Mouse (Mus musculus) gastrocnemius, postnatal 4 days (tissue): Measurements from ENCODE around the gene Klk6. TPM values are rescaled to one million over a fixed set of nuclear protein-coding genes. Genes with fewer than 3 reads are reported as not detected.

Source experiments
- total RNA-seq, 2 experiments: library from RNA; stranded (reverse); gene quantifications; 2 replicates each; pipeline ENCODE4 v1.2.3; 2021

The Klk6 gene
- total RNA-seq, 2 experiments from 2014 or later, result not detected

Other genes with a start within 250 kb of the Klk6 start
- 10 to 100 TPM in 1 of 2 experiments, 1 to 10 TPM in 1; 7.8 to 11.8 TPM for gene Zfp719, start 244.9 kb upstream of the Klk6 start, total RNA-seq
- not detected for gene Zfp819, start 217.3 kb upstream of the Klk6 start, total RNA-seq
- gene Ceacam18, start 189.8 kb upstream of the Klk6 start, total RNA-seq, result not detected
- 1 to 10 TPM in 1 of 2 experiments, under 1 TPM in 1; 0.91 to 1.1 TPM for gene Siglece, start 164.3 kb upstream of the Klk6 start, total RNA-seq
- 1 to 10 TPM; 4.9 to 5.4 TPM for gene Ctu1, start 152.5 kb upstream of the Klk6 start, total RNA-seq
- not detected for gene Klk14, start 134.1 kb upstream of the Klk6 start, total RNA-seq
- gene Klk13, start 111.9 kb upstream of the Klk6 start, total RNA-seq, result not detected
- gene Klk12, start 55.6 kb upstream of the Klk6 start, total RNA-seq, result not detected
- gene Klk11, start 49.9 kb upstream of the Klk6 start, total RNA-seq, result not detected
- gene Klk10, start 43.5 kb upstream of the Klk6 start, total RNA-seq, result under 1 TPM in 1 of 2 experiments, not detected in 1; 0.18 TPM
- not detected for gene Klk9, start 32.6 kb upstream of the Klk6 start, total RNA-seq
- gene Klk8, start 26.9 kb upstream of the Klk6 start, total RNA-seq, result 1 to 10 TPM; 2.5 to 3.5 TPM
- not detected for gene Klk7, start 13.2 kb upstream of the Klk6 start, total RNA-seq
- gene Klk5, start 17.5 kb downstream of the Klk6 start, total RNA-seq, result not detected
- under 1 TPM in 1 of 2 experiments, not detected in 1; 0.21 TPM for gene Klk4, start 56.7 kb downstream of the Klk6 start, total RNA-seq
- not detected for gene Klk15, start 109.2 kb downstream of the Klk6 start, total RNA-seq
- gene Klk1b8, start 126.2 kb downstream of the Klk6 start, total RNA-seq, result not detected
- gene Klk1b1, start 142.3 kb downstream of the Klk6 start, total RNA-seq, result not detected
- gene Klk1b9, start 151.6 kb downstream of the Klk6 start, total RNA-seq, result not detected
- gene Klk1b11, start 171.4 kb downstream of the Klk6 start, total RNA-seq, result not detected
- under 1 TPM; 0.39 to 0.62 TPM for gene Klk1b26, start 187.7 kb downstream of the Klk6 start, total RNA-seq
- not detected for gene Klk1b27, start 227.8 kb downstream of the Klk6 start, total RNA-seq